Mouse (Mus musculus): ENCODE measurements around the gene Asb2.

Gene Asb2

GRCm38 (mm10) chr12:103346945-103347344, 8.9 kb downstream of the Asb2 start:
- no peak for DNase-seq (ENCODE audit: low read depth, low spot score)
- Histone ChIP-seq H3K36me3 (ENCODE audit: control insufficient read depth, insufficient read depth, low read length, poor library complexity, severe bottlenecking) (no peaks in the 10 kb centered on the region), H3K27me3 (ENCODE audit: control insufficient read depth, insufficient read depth, low read length, poor library complexity, severe bottlenecking) (no peaks in the 10 kb centered on the region)

DNA sequence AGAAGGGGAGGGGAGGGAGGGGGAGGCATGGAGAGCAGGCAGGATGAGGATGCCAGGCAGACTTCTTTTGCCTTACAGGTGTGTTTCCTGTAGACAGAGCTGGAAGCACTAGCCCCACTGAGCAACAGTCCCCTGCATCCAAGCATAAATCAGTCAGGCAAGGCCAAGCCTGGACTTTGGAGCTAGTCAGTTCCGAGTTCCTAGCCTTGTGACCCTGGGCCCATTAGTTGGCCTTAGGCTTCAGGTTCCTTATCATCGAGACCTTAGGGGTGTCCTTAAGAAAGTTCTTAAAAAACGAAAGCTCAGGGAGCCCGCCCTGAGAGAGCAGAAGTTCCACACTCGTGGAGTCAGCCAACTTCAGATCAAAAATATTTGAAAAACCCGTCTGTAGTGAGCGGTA, 10.9 kb downstream of the Asb2 start:
- Histone ChIP-seq H3K36me3 (ENCODE audit: control insufficient read depth, insufficient read depth, low read length, poor library complexity, severe bottlenecking) (no peaks in the 10 kb centered on the region), H3K27me3 (ENCODE audit: control insufficient read depth, insufficient read depth, low read length, poor library complexity, severe bottlenecking) (no peaks in the 10 kb centered on the region)
- DNase-seq (ENCODE audit: low read depth, low spot score): no peak

- no peaks in the 10 kb centered on the region for H3K27me3 ChIP-seq (ENCODE audit: control insufficient read depth, insufficient read depth, low read length, poor library complexity, severe bottlenecking)
- H3K36me3 ChIP-seq (ENCODE audit: control insufficient read depth, insufficient read depth, low read length, poor library complexity, severe bottlenecking): no peaks in the 10 kb centered on the region
- peak; percentile 89 for DNase-seq (ENCODE audit: low read depth, low spot score)
These were observed 12.3 kb downstream of the Asb2 start for GRCm38 (mm10) chr12:103343456-103343855.

DNA sequence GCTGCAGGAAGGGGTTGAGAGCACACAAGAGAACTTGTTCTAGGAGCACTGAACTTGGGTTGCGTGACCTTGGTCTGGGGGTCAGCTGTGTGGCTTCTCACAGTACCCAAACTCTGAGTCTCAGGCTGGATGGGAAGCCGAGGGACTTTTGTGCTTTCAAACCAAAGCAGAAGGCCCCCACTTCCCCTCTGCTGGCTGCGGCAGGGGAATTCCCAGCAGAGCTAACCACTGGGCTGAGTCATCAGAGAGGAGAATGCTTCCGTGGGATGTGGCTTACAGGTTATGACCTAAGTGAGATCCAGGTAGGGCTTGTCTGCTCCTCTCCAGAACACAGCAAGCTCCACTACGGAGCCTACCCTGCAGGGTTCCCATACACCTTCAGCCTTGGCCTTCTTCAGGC, 14.6 kb downstream of the Asb2 start:
- Histone ChIP-seq H3K27me3 (ENCODE audit: control insufficient read depth, insufficient read depth, low read length, poor library complexity, severe bottlenecking) (no peaks in the 10 kb centered on the region), H3K36me3 (ENCODE audit: control insufficient read depth, insufficient read depth, low read length, poor library complexity, severe bottlenecking) (no peaks in the 10 kb centered on the region)
- peak; percentile 87 for DNase-seq (ENCODE audit: low read depth, low spot score)

- Histone ChIP-seq H3K27me3 (ENCODE audit: control insufficient read depth, insufficient read depth, low read length, poor library complexity, severe bottlenecking) (no peaks in the 10 kb centered on the region), H3K36me3 (ENCODE audit: control insufficient read depth, insufficient read depth, low read length, poor library complexity, severe bottlenecking) (no peaks in the 10 kb centered on the region)
- no peak for DNase-seq (ENCODE audit: low read depth, low spot score)
These were observed 17.5 kb downstream of the Asb2 start for GRCm38 (mm10) chr12:103338162-103338798.

GRCm38 (mm10) chr12:103336766-103337165, 19.0 kb downstream of the Asb2 start:
- Histone ChIP-seq H3K27me3 (ENCODE audit: control insufficient read depth, insufficient read depth, low read length, poor library complexity, severe bottlenecking) (no peaks in the 10 kb centered on the region), H3K36me3 (ENCODE audit: control insufficient read depth, insufficient read depth, low read length, poor library complexity, severe bottlenecking) (no peaks in the 10 kb centered on the region)
- no peak for DNase-seq (ENCODE audit: low read depth, low spot score)

DNA sequence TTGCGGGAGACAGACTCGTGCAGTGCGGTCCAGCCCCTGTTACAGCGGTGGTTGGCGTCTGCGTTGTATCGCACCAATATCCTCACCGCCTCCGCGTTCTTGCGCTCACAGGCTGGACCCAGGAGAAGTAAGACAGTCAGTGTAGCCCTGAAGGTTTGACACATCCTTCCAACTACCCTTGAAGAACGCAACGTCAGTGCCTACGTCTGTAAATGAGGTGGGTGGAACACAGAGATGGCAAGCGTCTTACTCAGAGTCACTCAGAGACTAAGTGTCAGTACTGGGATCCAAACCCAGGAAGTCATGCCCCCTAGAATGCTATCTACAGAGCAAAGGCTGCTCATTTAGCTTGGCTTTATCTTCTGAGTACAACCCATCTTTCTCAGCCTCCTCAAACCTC, 22.4 kb downstream of the Asb2 start:
- no peak for DNase-seq (ENCODE audit: low read depth, low spot score)
- H3K27me3 ChIP-seq (ENCODE audit: control insufficient read depth, insufficient read depth, low read length, poor library complexity, severe bottlenecking): no peaks in the 10 kb centered on the region
- no peaks in the 10 kb centered on the region for H3K36me3 ChIP-seq (ENCODE audit: control insufficient read depth, insufficient read depth, low read length, poor library complexity, severe bottlenecking)

DNA sequence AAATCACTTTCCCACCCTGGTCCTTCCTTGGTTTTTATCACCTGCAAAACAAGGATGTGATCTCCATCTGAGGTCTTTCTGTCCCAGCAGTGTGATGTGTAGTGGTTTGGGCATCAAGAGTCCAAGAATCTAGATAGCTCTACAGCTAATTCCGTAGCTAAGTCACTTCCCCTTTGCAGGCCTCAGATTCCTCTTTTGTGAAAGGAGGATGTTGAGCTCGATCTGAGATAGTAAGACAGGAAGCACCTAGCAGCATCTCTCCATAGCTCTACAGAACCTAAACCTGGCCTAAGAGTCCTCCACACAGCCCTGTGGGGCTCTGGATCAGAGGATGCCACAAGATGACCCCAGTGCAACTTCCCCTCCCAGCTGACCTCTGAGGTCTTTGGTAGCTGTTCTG, 22.9 kb downstream of the Asb2 start:
- DNase-seq (ENCODE audit: low read depth, low spot score): peak; percentile 73
- Histone ChIP-seq H3K27me3 (ENCODE audit: control insufficient read depth, insufficient read depth, low read length, poor library complexity, severe bottlenecking) (no peaks in the 10 kb centered on the region), H3K36me3 (ENCODE audit: control insufficient read depth, insufficient read depth, low read length, poor library complexity, severe bottlenecking) (no peaks in the 10 kb centered on the region)

DNA sequence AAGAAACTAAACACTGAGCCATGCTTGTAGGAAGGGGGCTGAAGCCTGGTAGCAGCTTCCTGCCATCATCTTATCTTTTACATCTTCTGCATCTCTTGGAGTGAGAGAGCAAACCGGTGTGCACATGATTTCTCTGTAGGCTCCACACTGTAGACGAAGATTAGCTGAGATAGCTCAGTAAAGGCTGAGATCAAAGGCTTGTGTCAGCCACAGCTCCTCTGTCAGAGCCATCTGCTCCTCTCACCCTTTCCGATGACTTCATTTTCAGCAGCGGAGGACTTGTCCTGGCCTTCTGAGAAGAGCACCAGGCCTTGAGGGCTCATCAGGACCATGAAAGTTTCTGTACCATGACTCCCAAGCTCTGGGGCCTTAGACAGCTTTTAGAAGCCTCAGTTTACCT, 24.3 kb downstream of the Asb2 start:
- Histone ChIP-seq H3K36me3 (ENCODE audit: control insufficient read depth, insufficient read depth, low read length, poor library complexity, severe bottlenecking) (no peaks in the 10 kb centered on the region), H3K27me3 (ENCODE audit: control insufficient read depth, insufficient read depth, low read length, poor library complexity, severe bottlenecking) (no peaks in the 10 kb centered on the region)
- DNase-seq (ENCODE audit: low read depth, low spot score): no peak

DNA sequence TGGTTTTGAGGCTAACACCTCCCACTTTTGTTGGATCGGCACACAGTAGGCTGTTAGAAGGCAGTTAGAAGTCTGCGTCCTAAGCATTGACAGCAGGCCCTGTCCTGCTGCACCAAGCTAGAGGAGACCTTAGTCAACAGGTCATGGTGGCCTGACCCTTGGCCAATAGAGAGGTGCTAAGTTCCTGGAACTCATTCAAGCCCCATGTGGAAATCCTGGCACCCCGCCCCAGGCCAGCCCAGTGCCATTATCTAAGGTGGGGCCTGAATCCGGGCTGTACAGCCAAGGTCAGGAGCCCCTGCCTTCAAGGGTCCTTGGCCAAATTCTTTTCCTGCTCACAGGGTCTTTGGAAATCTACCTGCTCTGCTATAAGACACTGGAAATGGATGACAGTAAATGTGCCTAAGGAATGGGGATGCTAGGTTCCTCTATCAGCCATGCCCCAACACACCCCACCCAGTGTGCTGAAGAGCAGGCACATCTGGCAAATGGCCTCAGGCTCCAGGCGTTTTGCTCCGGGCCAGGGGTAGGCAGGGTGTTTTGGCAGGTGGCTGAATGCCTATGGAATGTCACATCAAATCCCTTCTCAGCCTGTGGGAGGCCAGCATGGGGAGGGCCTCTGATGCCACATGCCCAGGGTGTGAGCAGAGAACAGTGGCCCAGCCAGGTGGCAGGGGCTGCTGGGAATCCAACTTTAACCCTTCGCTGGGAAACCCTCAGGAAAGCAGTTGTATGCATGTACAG, 27.2 kb downstream of the Asb2 start:
- DNase-seq (ENCODE audit: low read depth, low spot score): no peak
- H3K27me3 ChIP-seq (ENCODE audit: control insufficient read depth, insufficient read depth, low read length, poor library complexity, severe bottlenecking): no peaks in the 10 kb centered on the region
- H3K36me3 ChIP-seq (ENCODE audit: control insufficient read depth, insufficient read depth, low read length, poor library complexity, severe bottlenecking): no peaks in the 10 kb centered on the region

- no peaks in the 10 kb centered on the region for H3K27me3 ChIP-seq (ENCODE audit: control insufficient read depth, insufficient read depth, low read length, poor library complexity, severe bottlenecking)
- DNase-seq (ENCODE audit: low read depth, low spot score): no peak
- no peaks in the 10 kb centered on the region for H3K36me3 ChIP-seq (ENCODE audit: control insufficient read depth, insufficient read depth, low read length, poor library complexity, severe bottlenecking)
These were observed 28.7 kb downstream of the Asb2 start for GRCm38 (mm10) chr12:103327107-103327506.

DNA sequence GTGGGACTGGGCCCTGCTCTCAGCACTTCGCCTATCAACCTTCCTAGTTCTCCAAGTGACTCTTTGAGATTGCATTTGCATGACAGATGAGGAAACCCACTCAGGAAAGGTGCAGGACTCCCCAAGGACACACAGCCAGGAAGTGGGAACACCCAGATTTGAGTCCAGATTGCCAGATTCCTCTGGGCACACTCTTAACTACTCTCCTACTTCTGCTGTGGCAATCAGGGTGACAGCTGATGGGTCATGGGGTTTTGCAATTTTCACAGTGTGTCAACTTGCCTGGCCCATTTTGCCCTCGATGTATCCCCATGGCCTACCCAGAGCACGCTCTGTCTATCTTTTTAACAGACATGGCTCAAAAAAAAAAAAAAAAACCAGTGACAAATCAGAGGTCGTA, 29.2 kb downstream of the Asb2 start:
- H3K36me3 ChIP-seq (ENCODE audit: control insufficient read depth, insufficient read depth, low read length, poor library complexity, severe bottlenecking): no peaks in the 10 kb centered on the region
- no peaks in the 10 kb centered on the region for H3K27me3 ChIP-seq (ENCODE audit: control insufficient read depth, insufficient read depth, low read length, poor library complexity, severe bottlenecking)
- DNase-seq (ENCODE audit: low read depth, low spot score): no peak

DNA sequence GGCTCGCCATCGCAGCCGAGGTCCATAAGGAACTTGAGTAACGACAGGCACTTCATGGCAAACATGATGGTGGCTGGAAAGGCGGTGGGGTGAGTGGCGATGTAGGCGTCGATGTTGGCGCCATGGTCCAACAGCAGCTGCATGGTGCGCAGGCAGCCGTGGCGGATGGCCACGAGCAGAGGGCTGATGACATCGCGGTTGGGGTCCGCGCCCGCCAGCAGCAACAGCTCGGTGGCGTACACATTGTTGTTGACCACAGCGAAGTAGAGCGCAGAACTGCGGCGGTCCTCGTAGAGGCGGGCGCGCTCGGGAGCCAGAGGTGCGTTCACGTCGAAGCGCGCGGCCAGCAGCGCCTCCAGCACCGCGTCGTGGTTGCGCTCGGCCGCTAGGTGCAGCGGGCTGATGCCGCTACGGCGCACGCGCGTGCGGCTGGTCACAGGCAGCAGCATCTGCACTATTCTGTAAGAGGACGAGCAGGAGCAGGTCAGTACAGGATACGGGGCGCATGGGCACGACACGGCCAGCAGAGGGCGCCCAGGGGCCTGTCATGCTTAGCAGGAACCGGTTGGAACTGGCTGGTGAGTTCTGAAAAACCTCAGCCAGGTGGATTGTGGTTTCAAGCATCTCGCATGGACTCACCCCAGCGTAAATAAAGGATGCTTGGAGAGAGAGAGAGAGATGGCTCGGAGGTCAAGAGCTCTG, 30.5 kb downstream of the Asb2 start:
- DNase-seq (ENCODE audit: low read depth, low spot score): peak; percentile 96
- Histone ChIP-seq H3K27me3 (ENCODE audit: control insufficient read depth, insufficient read depth, low read length, poor library complexity, severe bottlenecking) (no peaks in the 10 kb centered on the region), H3K36me3 (ENCODE audit: control insufficient read depth, insufficient read depth, low read length, poor library complexity, severe bottlenecking) (no peaks in the 10 kb centered on the region)

GRCm38 (mm10) chr12:103322801-103323200, 33.0 kb downstream of the Asb2 start:
- H3K27me3 ChIP-seq (ENCODE audit: control insufficient read depth, insufficient read depth, low read length, poor library complexity, severe bottlenecking): no peaks in the 10 kb centered on the region
- H3K36me3 ChIP-seq (ENCODE audit: control insufficient read depth, insufficient read depth, low read length, poor library complexity, severe bottlenecking): no peaks in the 10 kb centered on the region
- DNase-seq (ENCODE audit: low read depth, low spot score): peak; percentile 52

DNA sequence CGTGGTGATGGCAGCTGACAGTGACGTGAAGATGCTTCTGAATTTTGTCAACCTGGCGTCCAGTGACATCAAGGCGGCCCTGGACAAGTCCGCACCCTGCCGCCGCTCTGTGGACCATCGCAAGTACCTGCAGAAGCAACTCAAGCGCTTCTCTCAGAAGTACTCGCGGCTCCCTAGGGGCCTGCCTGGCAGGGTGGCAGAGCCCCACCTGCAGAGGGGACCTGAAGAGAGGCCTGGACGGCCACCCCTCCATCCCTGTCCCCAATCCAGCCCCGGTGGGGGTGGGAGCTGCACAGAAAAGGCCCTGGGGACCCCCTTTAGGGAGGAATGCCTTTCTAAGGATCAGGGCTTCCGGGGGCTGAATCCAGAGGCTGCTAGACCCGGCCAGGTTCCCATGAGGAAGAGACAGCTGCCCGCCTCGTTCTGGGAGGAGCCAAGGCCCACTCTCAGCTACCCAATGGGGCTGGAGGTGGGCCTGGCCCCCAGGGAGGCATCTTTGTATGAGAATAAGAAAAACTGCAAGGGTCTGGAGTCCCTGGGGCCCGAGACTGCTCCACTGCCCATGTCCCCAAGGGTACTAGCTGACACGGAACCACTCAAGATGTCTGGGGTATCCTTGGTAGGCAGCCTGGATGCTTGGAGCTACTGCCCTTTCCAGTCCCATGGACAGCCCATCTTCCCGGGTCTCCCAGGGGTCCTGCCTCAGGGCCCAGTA, 39.8 kb downstream of the Asb2 start:
- Histone ChIP-seq H3K27me3 (ENCODE audit: control insufficient read depth, insufficient read depth, low read length, poor library complexity, severe bottlenecking) (no peaks in the 10 kb centered on the region), H3K36me3 (ENCODE audit: control insufficient read depth, insufficient read depth, low read length, poor library complexity, severe bottlenecking) (no peaks in the 10 kb centered on the region)
- no peak for DNase-seq (ENCODE audit: low read depth, low spot score)
